Mouse (Mus musculus): ENCODE results near the gene Gm572.

GRCm38 (mm10) chr4:148609805-148610204 is 33.3 kb upstream of the Gm572 start:
- TF ChIP-seq GATA1 (IDR thresholded peaks at IDR 0.05; ENCODE audit: low read length) (no peak), TAL1 (IDR thresholded peaks at IDR 0.05; ENCODE audit: low read length) (no peak)

Data from erythroblast, embryonic 14.5 days (primary cell).